Mouse (Mus musculus): ENCODE measurements around the gene Atg4c.

The Atg4c gene

DNA sequence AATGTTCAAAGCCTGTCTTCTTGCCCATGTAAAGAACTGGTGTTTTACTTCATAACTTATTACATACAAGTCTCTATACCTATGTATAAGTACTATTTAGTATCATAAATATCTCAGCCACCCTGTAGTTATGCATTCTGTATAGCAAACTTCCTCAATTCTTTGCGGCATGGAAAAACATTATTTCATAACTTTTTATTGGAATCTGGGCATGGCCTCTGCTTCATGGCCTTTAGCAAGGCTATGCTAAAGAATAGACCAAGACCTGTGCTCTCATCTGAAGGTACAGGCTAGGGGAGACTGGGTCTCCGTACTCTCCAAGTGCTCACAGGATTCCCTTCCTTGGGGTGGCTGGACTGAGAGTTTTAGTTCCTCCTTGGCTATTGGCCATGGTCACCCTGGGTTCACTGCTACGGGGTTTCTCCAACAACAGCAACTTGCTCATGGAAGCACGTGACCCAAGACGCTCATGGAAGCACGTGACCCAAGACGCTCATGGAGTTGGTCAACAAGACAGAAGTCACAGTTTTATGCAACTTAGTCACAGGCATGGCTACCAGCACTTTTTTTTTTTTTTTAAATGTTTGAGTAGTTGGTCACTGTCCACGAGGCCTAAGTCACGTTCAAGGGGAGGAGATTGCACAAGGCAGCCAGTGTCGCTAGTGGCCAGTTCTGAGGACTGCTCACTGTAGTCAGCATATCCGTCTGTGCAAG, 7.2 kb upstream of the Atg4c start:
- no peak for DNase-seq (ENCODE audit: low spot score)

GRCm38 (mm10) chr4:99192640-99193039, 1.1 kb upstream of the Atg4c start:
- no peak for DNase-seq (ENCODE audit: low spot score)

- DNase-seq (ENCODE audit: low spot score) = no peak
These were observed 520 bp upstream of the Atg4c start for GRCm38 (mm10) chr4:99193214-99193613.

GRCm38 (mm10) chr4:99194826-99195225, 1.1 kb downstream of the Atg4c start:
- peak; percentile 11 for DNase-seq (ENCODE audit: low spot score)

GRCm38 (mm10) chr4:99198721-99199120, 5.0 kb downstream of the Atg4c start:
- no peak for DNase-seq (ENCODE audit: low spot score)

DNA sequence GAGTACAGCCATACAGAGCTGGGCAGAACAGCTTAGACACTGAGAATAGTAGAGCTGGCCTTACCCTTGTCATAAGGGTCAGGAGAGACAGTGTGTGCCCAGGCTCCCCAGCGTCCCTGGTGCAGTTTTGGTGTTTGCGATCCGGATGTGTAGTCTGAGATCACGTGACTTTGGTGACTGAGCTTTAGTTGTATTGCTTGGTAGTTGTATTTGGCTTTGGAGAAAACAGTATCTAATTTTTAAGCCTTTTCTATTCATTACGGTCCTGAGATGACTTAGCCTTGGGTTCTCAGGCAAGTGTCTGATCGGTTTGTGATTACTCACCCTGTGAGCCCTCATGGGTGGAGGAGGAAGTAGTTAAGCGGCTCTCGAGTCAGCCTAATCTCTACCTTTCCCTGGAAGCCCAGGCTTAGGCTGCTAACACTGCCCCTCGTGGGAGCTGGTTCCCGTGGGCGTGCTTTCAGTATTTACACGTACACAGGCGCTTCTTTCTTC, 6.1 kb downstream of the Atg4c start:
- no peak for DNase-seq (ENCODE audit: low spot score)

GRCm38 (mm10) chr4:99200383-99201136, 6.8 kb downstream of the Atg4c start:
- no peak for DNase-seq (ENCODE audit: low spot score)

GRCm38 (mm10) chr4:99205773-99206172, 12.0 kb downstream of the Atg4c start:
- no peak for DNase-seq (ENCODE audit: low spot score)

- DNase-seq (ENCODE audit: low spot score) = no peak
These were observed 12.6 kb downstream of the Atg4c start for GRCm38 (mm10) chr4:99206356-99206755.

GRCm38 (mm10) chr4:99210087-99210486, 16.4 kb downstream of the Atg4c start:
- DNase-seq (ENCODE audit: low spot score) = no peak

- no peak for DNase-seq (ENCODE audit: low spot score)
These were observed 17.9 kb downstream of the Atg4c start for GRCm38 (mm10) chr4:99211606-99212005.

DNA sequence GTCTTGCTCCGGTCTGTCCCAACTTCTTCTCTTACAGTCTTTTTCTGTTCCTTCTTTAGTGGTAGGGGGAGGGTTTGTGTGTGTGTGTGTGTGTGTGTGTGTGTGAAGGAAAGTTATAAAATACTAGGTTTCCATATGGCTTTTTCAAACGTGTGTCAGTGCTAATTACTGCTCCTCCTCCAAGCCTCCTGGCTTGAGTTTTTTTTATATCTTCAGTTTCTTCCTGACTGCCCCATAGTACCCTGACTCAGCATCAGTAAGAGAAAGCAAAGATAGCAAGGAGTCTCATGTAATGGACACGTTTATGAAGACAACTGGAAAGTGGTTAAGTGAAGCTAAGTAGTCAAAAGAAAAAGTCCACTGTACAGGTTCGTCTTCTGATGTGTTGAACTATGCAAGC, 19.4 kb downstream of the Atg4c start:
- no peak for DNase-seq (ENCODE audit: low spot score)

- DNase-seq (ENCODE audit: low spot score) = no peak
These were observed 28.5 kb downstream of the Atg4c start for GRCm38 (mm10) chr4:99222221-99222620.

DNA sequence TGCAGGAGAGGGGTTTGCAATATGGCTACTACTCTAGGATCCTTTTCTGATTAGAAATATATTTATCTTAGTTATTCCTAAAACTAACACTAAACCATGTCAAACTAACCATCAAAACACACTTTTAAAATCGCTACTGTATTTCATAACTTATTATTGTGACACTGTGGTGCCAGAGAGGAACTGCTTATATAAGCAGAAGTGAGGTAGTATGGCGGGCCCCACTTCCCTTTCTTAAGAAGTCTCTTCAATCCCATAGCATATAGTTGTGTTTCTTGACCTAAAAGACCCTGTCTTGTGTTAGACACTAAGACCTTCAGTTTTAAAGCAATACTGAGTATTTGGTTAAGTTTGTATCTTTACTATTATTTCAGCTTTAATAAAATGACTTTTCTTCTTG, 31.1 kb downstream of the Atg4c start:
- DNase-seq (ENCODE audit: low spot score) = no peak

DNA sequence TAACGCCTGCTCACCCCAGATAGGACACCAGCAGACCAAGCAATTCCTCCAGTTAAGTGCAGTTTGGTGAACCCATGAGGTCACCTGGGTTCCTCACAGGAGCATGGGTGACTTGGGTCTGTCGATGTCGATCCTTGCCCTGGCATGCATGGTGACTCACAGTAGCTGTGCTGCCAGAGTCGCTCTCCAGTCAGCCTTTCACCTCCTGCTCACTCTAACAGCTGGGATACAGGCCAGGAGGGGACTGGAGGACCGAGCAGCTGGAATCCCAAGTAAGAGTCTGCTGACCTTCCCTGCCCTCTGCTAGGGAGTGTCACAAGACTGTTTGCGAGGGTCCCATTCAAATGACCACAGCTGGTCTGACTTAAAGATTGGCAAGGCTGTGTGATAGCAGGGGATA, 33.5 kb downstream of the Atg4c start:
- DNase-seq (ENCODE audit: low spot score) = no peak

DNA sequence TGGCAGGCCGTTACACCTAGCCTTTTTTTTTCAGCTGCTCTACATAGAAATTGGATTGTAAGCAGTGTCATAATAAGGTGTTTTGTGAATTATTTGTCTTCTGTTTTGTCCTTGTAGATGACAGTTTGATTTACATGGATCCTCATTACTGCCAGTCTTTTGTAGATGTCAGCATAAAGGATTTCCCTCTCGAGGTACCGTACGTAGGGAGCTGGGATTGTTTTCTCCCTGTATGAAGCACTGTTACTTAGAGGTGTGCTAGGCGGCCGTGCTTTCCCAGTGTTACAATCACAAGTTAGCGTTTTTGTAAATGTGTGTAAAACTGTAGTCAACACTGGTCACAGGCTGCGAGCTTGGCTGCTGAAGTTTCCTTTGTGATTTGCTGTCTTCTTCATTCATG, 35.6 kb downstream of the Atg4c start:
- DNase-seq (ENCODE audit: low spot score) = no peak

DNA sequence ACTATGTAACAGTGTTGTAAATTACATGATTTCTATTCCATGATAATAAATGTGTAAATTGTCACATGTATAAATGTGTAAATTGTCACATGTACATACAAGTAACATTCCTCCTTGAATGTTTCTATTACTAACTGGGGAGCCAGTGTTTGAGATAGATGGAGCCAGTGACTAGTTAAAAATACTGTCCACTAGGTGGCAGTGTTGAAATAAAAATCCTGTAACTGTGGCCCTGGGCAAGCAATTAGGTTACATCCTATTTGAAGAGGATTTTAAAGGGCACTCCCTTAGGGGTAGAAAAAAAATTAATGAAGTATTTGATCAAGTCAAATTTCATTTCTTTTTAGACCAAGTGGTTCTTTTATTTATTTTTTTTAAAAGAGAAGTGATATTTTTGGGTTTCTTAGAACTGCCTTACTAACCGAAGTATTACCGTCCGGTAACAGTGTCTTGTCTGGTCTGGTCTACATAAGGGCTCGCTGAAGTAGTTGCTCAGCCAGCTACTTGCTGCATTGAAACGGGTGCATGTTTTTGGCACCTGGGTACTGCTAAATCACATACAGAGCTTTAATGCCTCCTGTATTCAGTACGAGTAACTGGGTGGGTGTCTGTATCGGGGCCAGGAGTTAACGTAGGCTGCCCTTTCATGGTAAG, 41.6 kb downstream of the Atg4c start:
- DNase-seq (ENCODE audit: low spot score) = peak; percentile 57

- no peak for DNase-seq (ENCODE audit: low spot score)
These were observed 44.6 kb downstream of the Atg4c start for GRCm38 (mm10) chr4:99238305-99238704.

DNA sequence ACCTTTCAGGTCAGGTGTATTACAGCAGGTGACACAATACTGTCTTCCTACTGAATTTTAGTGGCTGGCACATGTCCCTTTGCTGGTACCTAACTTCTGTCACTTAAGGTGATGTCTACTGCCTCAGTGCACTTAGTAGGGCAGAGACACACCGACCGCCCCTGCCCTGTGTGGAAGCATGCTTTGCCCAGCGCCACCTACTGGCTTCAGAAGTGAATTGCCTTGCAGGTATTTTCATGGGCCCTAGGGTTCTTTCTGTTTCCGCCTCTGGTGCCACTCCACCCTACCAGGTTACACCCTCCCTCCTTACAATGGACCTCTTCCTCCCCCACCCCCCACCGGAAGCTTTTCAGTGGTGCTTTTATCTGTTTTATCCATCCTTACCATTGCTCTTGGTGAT, 47.9 kb downstream of the Atg4c start:
- DNase-seq (ENCODE audit: low spot score) = no peak

DNA sequence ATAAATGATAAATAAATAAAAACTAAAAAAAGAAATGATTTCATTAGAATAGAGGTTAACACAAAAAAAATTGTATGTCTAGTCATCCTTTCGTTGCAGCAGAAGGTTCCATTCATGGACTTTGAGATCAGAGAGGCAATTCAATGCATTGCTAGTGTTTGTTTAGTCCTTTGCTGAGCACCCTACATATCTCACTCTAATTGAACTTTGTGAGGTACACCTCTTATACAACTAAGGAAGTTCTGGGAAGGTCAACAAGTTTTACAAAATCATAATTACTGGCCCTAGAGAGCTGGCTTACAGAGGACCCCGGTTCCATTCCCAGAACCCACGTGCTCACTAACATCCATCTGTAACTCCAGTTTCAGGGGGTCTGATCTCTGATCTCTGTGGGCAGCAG, 55.6 kb downstream of the Atg4c start:
- no peak for DNase-seq (ENCODE audit: low spot score)

DNA sequence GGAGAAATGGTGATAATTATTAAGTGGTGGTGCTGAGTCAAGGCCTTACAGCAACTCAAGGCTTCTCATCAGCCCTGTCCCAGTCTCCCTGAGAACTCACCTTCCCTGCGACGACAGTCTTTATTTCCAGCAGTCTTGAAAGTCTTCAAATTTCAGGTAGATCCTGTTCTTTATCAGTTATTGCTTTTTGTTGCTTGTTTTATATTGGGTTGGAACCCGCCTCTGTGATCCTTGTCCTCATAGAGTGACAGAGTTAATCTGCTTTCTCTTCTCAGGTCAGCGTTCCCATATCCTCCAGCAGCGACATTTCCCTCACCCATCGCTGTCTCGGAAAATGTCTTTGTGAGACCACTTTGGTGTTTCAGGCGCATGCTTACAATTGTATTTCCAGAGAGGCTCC, 56.1 kb downstream of the Atg4c start:
- no peak for DNase-seq (ENCODE audit: low spot score)

- DNase-seq (ENCODE audit: low spot score) = no peak
These were observed 59.2 kb downstream of the Atg4c start for GRCm38 (mm10) chr4:99252957-99253356.

DNA sequence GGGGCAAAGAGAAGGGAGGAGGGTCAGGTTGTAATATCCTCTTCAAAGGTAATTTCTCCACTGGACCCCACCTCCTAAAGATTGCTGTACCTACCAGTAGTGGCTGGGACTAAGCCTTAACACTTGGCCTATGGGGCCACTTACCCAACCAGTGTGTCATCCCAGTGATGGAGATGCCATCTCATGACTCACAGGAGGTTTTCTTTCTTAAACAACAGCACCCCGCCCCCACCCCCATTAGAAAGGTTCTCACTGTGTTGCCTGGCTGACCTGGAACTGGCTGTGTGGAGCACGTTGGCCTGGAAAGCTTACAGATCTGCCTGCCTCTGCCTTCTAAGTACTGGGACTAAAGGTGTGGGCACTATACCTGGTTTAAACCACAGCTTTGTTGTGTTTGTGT, 69.5 kb downstream of the Atg4c start:
- no peak for DNase-seq (ENCODE audit: low spot score)

Data from MN1 (cell line).